Mouse (Mus musculus): Measurements from ENCODE around the gene Gls. TPM values are rescaled to one million over a fixed set of nuclear protein-coding genes. Genes with fewer than 3 reads are reported as not detected.

Gls gene
- total RNA-seq, 1 experiment, result 91.2 TPM

GRCm38 (mm10) chr1:52133254-52133653 lies 99.8 kb downstream of the Gls start:
- TF ChIP-seq ZC3H11A (IDR thresholded peaks at IDR 0.05; ENCODE audit: borderline replicate concordance, low read depth, low read length) (no peak), CHD2 (IDR thresholded peaks at IDR 0.05; ENCODE audit: low read depth, low read length) (no peak), HCFC1 (IDR thresholded peaks at IDR 0.05; ENCODE audit: borderline replicate concordance, insufficient read depth, low read length) (no peak), ZNF384 (IDR thresholded peaks at IDR 0.05; ENCODE audit: low read depth, low read length) (no peak), MAFK (IDR thresholded peaks at IDR 0.05; ENCODE audit: insufficient read depth, low read depth, low read length) (no peak)
- no peak overlapping the region for H3K4me3 ChIP-seq (ENCODE audit: insufficient read depth in 1 of 2, low read depth in 1 of 2, low read length in 2 of 2, poor library complexity in 1 of 2, severe bottlenecking in 1 of 2)
- no peaks in the 10 kb centered on the region for H3K36me3 ChIP-seq (ENCODE audit: control insufficient read depth, insufficient read depth, low read length, poor library complexity, severe bottlenecking)
- in situ Hi-C loops (cut with MboI; ENCODE audit: low sequenced_read_pairs in 2 of 2, unreplicated experiment in 2 of 2), result no loop called here
- no peak for DNase-seq (ENCODE audit: low read depth, low spot score)
- H3K9me3 ChIP-seq (ENCODE audit: control insufficient read depth, insufficient read depth, low read depth, low read length), result no peaks in the 10 kb centered on the region
- no peaks in the 10 kb centered on the region; a peak in 1 of 4 replicates for H3K4me1 ChIP-seq (ENCODE audit: control insufficient read depth in 2 of 2, insufficient read depth in 2 of 2, low read length in 2 of 2, poor library complexity in 1 of 2)
- no peak overlapping the region for H3K27ac ChIP-seq (ENCODE audit: insufficient read depth, low read depth, low read length, poor library complexity, severe bottlenecking)
- no peak overlapping the region for H3K9ac ChIP-seq (ENCODE audit: insufficient read depth, low read depth, low read length, poor library complexity, severe bottlenecking)

- H3K9me3 ChIP-seq (ENCODE audit: control insufficient read depth, insufficient read depth, low read depth, low read length), result no peaks in the 10 kb centered on the region
- DNase-seq (ENCODE audit: low read depth, low spot score), result no peak
- H3K36me3 ChIP-seq (ENCODE audit: control insufficient read depth, insufficient read depth, low read length, poor library complexity, severe bottlenecking), result no peaks in the 10 kb centered on the region
- H3K9ac ChIP-seq (ENCODE audit: insufficient read depth, low read depth, low read length, poor library complexity, severe bottlenecking), result no peak overlapping the region
- H3K4me3 ChIP-seq (ENCODE audit: insufficient read depth in 1 of 2, low read depth in 1 of 2, low read length in 2 of 2, poor library complexity in 1 of 2, severe bottlenecking in 1 of 2), result no peak overlapping the region
- no peak for TF ChIP-seq MAFK (IDR thresholded peaks at IDR 0.05; ENCODE audit: insufficient read depth, low read depth, low read length)
- TF ChIP-seq ZC3H11A (IDR thresholded peaks at IDR 0.05; ENCODE audit: borderline replicate concordance, low read depth, low read length), result no peak
- no peak for TF ChIP-seq ZNF384 (IDR thresholded peaks at IDR 0.05; ENCODE audit: low read depth, low read length)
- TF ChIP-seq HCFC1 (IDR thresholded peaks at IDR 0.05; ENCODE audit: borderline replicate concordance, insufficient read depth, low read length), result no peak
- TF ChIP-seq CHD2 (IDR thresholded peaks at IDR 0.05; ENCODE audit: low read depth, low read length), result no peak
- no peak overlapping the region for H3K27ac ChIP-seq (ENCODE audit: insufficient read depth, low read depth, low read length, poor library complexity, severe bottlenecking)
- peaks cover 0 to 2% of the 10 kb centered on the region in 2 experiments; a peak in 1 of 4 replicates for H3K4me1 ChIP-seq (ENCODE audit: control insufficient read depth in 2 of 2, insufficient read depth in 2 of 2, low read length in 2 of 2, poor library complexity in 1 of 2)
- in situ Hi-C loops (cut with MboI; ENCODE audit: low sequenced_read_pairs in 2 of 2, unreplicated experiment in 2 of 2), result no loop called here
These were observed 101.2 kb downstream of the Gls start for GRCm38 (mm10) chr1:52131787-52132377.

- Histone ChIP-seq H3K9me3 (ENCODE audit: control insufficient read depth, insufficient read depth, low read depth, low read length) (no peaks in the 10 kb centered on the region), H3K4me3 (ENCODE audit: insufficient read depth in 1 of 2, low read depth in 1 of 2, low read length in 2 of 2, poor library complexity in 1 of 2, severe bottlenecking in 1 of 2) (no peak overlapping the region)
- in situ Hi-C loops (cut with MboI; ENCODE audit: low sequenced_read_pairs in 2 of 2, unreplicated experiment in 2 of 2), result no loop called here
These were observed 103.2 kb downstream of the Gls start for GRCm38 (mm10) chr1:52129794-52130193.

GRCm38 (mm10) chr1:52127350-52127749 lies 105.7 kb downstream of the Gls start:
- Histone ChIP-seq H3K36me3 (ENCODE audit: control insufficient read depth, insufficient read depth, low read length, poor library complexity, severe bottlenecking) (0 out of 2 replicates have a peak, but pooled peaks cover 2% of the 10 kb centered on the region), H3K4me3 (ENCODE audit: insufficient read depth in 1 of 2, low read depth in 1 of 2, low read length in 2 of 2, poor library complexity in 1 of 2, severe bottlenecking in 1 of 2) (no peak overlapping the region), H3K27ac (ENCODE audit: insufficient read depth, low read depth, low read length, poor library complexity, severe bottlenecking) (no peak overlapping the region), H3K9ac (ENCODE audit: insufficient read depth, low read depth, low read length, poor library complexity, severe bottlenecking) (no peak overlapping the region), H3K9me3 (ENCODE audit: control insufficient read depth, insufficient read depth, low read depth, low read length) (no peaks in the 10 kb centered on the region), H3K4me1 (ENCODE audit: control insufficient read depth in 2 of 2, insufficient read depth in 2 of 2, low read length in 2 of 2, poor library complexity in 1 of 2) (peaks cover 0 to 2% of the 10 kb centered on the region in 2 experiments; a peak in 2 of 4 replicates)
- TF ChIP-seq HCFC1 (IDR thresholded peaks at IDR 0.05; ENCODE audit: borderline replicate concordance, insufficient read depth, low read length) (no peak), MAFK (IDR thresholded peaks at IDR 0.05; ENCODE audit: insufficient read depth, low read depth, low read length) (peak; percentile 76)
- no peak for DNase-seq (ENCODE audit: low read depth, low spot score)
- in situ Hi-C loops (cut with MboI; ENCODE audit: low sequenced_read_pairs in 2 of 2, unreplicated experiment in 2 of 2), result no loop called here

More at GRCm38 (mm10) chr1:52129794-52130193, 103.2 kb downstream of the Gls start:
- Histone ChIP-seq H3K36me3 (ENCODE audit: control insufficient read depth, insufficient read depth, low read length, poor library complexity, severe bottlenecking) (0 out of 2 replicates have a peak, but pooled peaks cover 2% of the 10 kb centered on the region), H3K4me1 (ENCODE audit: control insufficient read depth in 2 of 2, insufficient read depth in 2 of 2, low read length in 2 of 2, poor library complexity in 1 of 2) (peaks cover 0 to 2% of the 10 kb centered on the region in 2 experiments; a peak in 2 of 4 replicates), H3K9ac (ENCODE audit: insufficient read depth, low read depth, low read length, poor library complexity, severe bottlenecking) (no peak overlapping the region), H3K27ac (ENCODE audit: insufficient read depth, low read depth, low read length, poor library complexity, severe bottlenecking) (no peak overlapping the region)
- TF ChIP-seq MAFK (IDR thresholded peaks at IDR 0.05; ENCODE audit: insufficient read depth, low read depth, low read length) (no peak), CHD2 (IDR thresholded peaks at IDR 0.05; ENCODE audit: low read depth, low read length) (no peak), ZNF384 (IDR thresholded peaks at IDR 0.05; ENCODE audit: low read depth, low read length) (no peak), HCFC1 (IDR thresholded peaks at IDR 0.05; ENCODE audit: borderline replicate concordance, insufficient read depth, low read length) (no peak), ZC3H11A (IDR thresholded peaks at IDR 0.05; ENCODE audit: borderline replicate concordance, low read depth, low read length) (no peak)
- no peak for DNase-seq (ENCODE audit: low read depth, low spot score)
